Mouse (Mus musculus) stomach, postnatal 0 days (tissue): ENCODE results near the gene Fubp3. TPM values are rescaled to one million over a fixed set of nuclear protein-coding genes. Genes with fewer than 3 reads are reported as not detected.

ENCODE experiments used
- ATAC-seq: fragments of 200-750 bp; cut with Nextera tagmentation; 2 replicates; pipeline ENCODE4 v1.8.0; 2017; ENCODE audit not compliant: low FRiP score, low TSS enrichment
- DNase-seq: peaks from one replicate; pipeline ENCODE4 v3.0.0-alpha.2; 2016; ENCODE audit warnings: low spot score
- H3K27ac ChIP-seq: fragments of 300-500 bp; sonication (generic); replicated peaks from 2 replicates; pipeline ENCODE4 v1.5.1; 2014; ENCODE audit warnings: mild to moderate bottlenecking, control low read depth
- H3K27me3 ChIP-seq: fragments of 300-500 bp; sonication (generic); 2 replicates; pipeline ENCODE4 v1.6.1; 2014; ENCODE audit warnings: low read length; ENCODE audit not compliant: control insufficient read depth, insufficient read depth
- H3K36me3 ChIP-seq: fragments of 300-500 bp; sonication (generic); 2 replicates; pipeline ENCODE4 v1.6.1; 2014; ENCODE audit warnings: low read length, mixed read lengths; ENCODE audit not compliant: control insufficient read depth, insufficient read depth
- H3K4me1 ChIP-seq: fragments of 300-500 bp; sonication (generic); replicated peaks from 2 replicates; pipeline ENCODE4 v1.6.1; 2014; ENCODE audit warnings: antibody characterized with exemption; ENCODE audit not compliant: control insufficient read depth, insufficient read depth
- H3K4me2 ChIP-seq: fragments of 300-500 bp; sonication (generic); replicated peaks from 2 replicates; pipeline ENCODE4 v1.6.1; 2014; ENCODE audit warnings: low read depth, mild to moderate bottlenecking, control low read depth, moderate library complexity
- H3K4me3 ChIP-seq: fragments of 300-500 bp; sonication (generic); 2 replicates; pipeline ENCODE4 v1.5.1; 2014; ENCODE audit warnings: low read depth, low read length, control low read depth
- H3K9ac ChIP-seq: fragments of 300-500 bp; sonication (generic); 2 replicates; pipeline ENCODE4 v1.6.1; 2014; ENCODE audit warnings: mild to moderate bottlenecking, low read length, control low read depth, mixed read lengths
- H3K9me3 ChIP-seq: fragments of 300-500 bp; sonication (generic); 2 replicates; pipeline ENCODE4 v1.6.1; 2016; ENCODE audit warnings: low read length; ENCODE audit not compliant: control insufficient read depth
- CTCF ChIP-seq: IDR thresholded peaks from 2 replicates; pipeline ENCODE4 v1.5.1; 2016; ENCODE audit warnings: antibody characterized with exemption, low read depth, mild to moderate bottlenecking, moderate library complexity
- EP300 ChIP-seq: optimal IDR thresholded peaks from 2 replicates; pipeline ENCODE3; 2016; ENCODE audit warnings: antibody characterized with exemption
- WGBS: fragments of 180-500 bp; shearing (Covaris S2); extraction: QIAGEN DNeasy Blood & Tissue Kit; methylation state at CpG from one replicate; pipeline ENCODE4 v1.1.7; 2014; 5-methylcytosine and 5-hydroxymethylcytosine counted together
- polyA plus RNA-seq: library from polyadenylated mRNA; unstranded; fragments of >200 nt; fragmentation: Nextera tagmentation; extraction: Ambion mirVana; gene quantifications from 2 replicates; pipeline ENCODE4 v1.2.1, GENCODE M21; 2015

The Fubp3 gene
- polyA plus RNA-seq, 1 experiment from 2014 or later: 50.2 TPM

- Histone ChIP-seq H3K27me3 (peaks cover 39% of the 10 kb centered on the region; the same call in 1 of the 2 replicates), H3K27ac (no peak overlapping the region), H3K9me3 (no peaks in the 10 kb centered on the region), H3K4me2 (peak overlapping the region; percentile 24), H3K4me3 (peak overlapping the region; percentile 15), H3K36me3 (no peaks in the 10 kb centered on the region), H3K4me1 (no peaks in the 10 kb centered on the region), H3K9ac (no peak overlapping the region)
- TF ChIP-seq CTCF (no peak), EP300 (no peak)
- no peak for DNase-seq
- ATAC-seq: no peak
- under 1% methylated on average over 51 of the region's 52 CpGs for WGBS
Observed at GRCm38 (mm10) chr2:31635281-31636137, 63.1 kb downstream of the Fubp3 start.

GRCm38 (mm10) chr2:31636138-31636741 lies 63.8 kb downstream of the Fubp3 start:
- H3K4me2 ChIP-seq: peak overlapping the region; percentile 24; the same call in 1 of the 2 replicates
- DNase-seq (no peak), ATAC-seq (no peak)
- no peak overlapping the region for H3K27ac ChIP-seq
- H3K4me1 ChIP-seq: peaks cover 3% of the 10 kb centered on the region; the same call in 1 of the 2 replicates
- H3K9ac ChIP-seq: no peak overlapping the region
- H3K9me3 ChIP-seq: no peaks in the 10 kb centered on the region
- 2% methylated on average over 48 of the region's 48 CpGs for WGBS
- peaks cover 39% of the 10 kb centered on the region; the same call in 1 of the 2 replicates for H3K27me3 ChIP-seq
- H3K4me3 ChIP-seq: peak overlapping the region; percentile 15
- TF ChIP-seq EP300 (no peak), CTCF (no peak)
- H3K36me3 ChIP-seq: no peaks in the 10 kb centered on the region

DNA sequence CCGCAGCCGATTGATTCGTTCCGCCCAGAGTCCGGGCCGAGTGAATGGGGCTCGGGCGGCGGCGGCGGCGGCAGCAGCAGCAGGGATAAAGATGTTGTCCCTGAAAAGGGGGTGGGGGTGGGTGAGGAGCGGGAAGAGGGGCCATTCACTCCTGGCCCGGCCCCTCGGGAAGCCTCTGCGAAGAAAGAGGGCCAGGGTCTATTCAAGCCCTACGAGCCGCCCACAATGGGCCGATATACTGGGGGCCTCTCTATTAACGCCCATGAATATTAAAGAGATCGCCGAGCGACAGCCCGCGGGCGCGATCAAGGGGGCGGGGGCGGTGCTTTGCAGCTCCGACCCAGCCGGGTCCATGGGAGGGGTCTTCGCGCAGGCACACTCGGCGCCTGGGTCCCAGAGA lies 64.3 kb downstream of the Fubp3 start:
- Histone ChIP-seq H3K9me3 (no peaks in the 10 kb centered on the region), H3K9ac (no peak overlapping the region), H3K36me3 (no peaks in the 10 kb centered on the region), H3K4me3 (peak overlapping the region; percentile 15), H3K4me2 (no peak overlapping the region), H3K4me1 (peaks cover 3% of the 10 kb centered on the region; the same call in 1 of the 2 replicates), H3K27ac (no peak overlapping the region), H3K27me3 (peaks cover 40% of the 10 kb centered on the region; the same call in 1 of the 2 replicates)
- TF ChIP-seq EP300 (no peak), CTCF (no peak)
- no peak for DNase-seq
- ATAC-seq: no peak
- WGBS: under 1% methylated on average over 34 of the region's 35 CpGs

- Histone ChIP-seq H3K9ac (no peak overlapping the region), H3K27ac (no peak overlapping the region), H3K9me3 (no peaks in the 10 kb centered on the region), H3K4me3 (peak overlapping the region; percentile 15; the same call in 1 of the 2 replicates), H3K4me2 (no peak overlapping the region), H3K36me3 (no peaks in the 10 kb centered on the region), H3K27me3 (peaks cover 46% of the 10 kb centered on the region), H3K4me1 (peaks cover 3% of the 10 kb centered on the region; the same call in 1 of the 2 replicates)
- DNase-seq (no peak), ATAC-seq (no peak)
- TF ChIP-seq EP300: no peak
- no peak for TF ChIP-seq CTCF
- 5% methylated on average over 12 of the region's 12 CpGs for WGBS
Observed at GRCm38 (mm10) chr2:31637311-31637710, 64.9 kb downstream of the Fubp3 start.

GRCm38 (mm10) chr2:31637807-31638206 lies 65.4 kb downstream of the Fubp3 start:
- H3K9me3 ChIP-seq: no peaks in the 10 kb centered on the region
- H3K4me3 ChIP-seq: peak overlapping the region; percentile 15; the same call in 1 of the 2 replicates
- H3K36me3 ChIP-seq: no peaks in the 10 kb centered on the region
- peaks cover 3% of the 10 kb centered on the region; the same call in 1 of the 2 replicates for H3K4me1 ChIP-seq
- 2% methylated on average over 22 of the region's 22 CpGs for WGBS
- no peak overlapping the region for H3K27ac ChIP-seq
- peak; percentile 60 for DNase-seq
- H3K4me2 ChIP-seq: no peak overlapping the region
- TF ChIP-seq CTCF (peak; percentile 57), EP300 (no peak)
- H3K27me3 ChIP-seq: peaks cover 46% of the 10 kb centered on the region
- H3K9ac ChIP-seq: no peak overlapping the region
- no peak for ATAC-seq
